Mouse (Mus musculus) cortical plate, adult 2 months (tissue): ENCODE data around the gene Tarbp1.

Source experiments
- CTCF ChIP-seq: fragments of 200-500 bp; IDR thresholded peaks from 2 replicates; pipeline ENCODE4 v1.5.1; 2011; ENCODE audit warnings: mild to moderate bottlenecking, control low read depth, low read length; ENCODE audit not compliant: insufficient read depth; ENCODE audit errors: extremely low read depth
- POLR2A ChIP-seq: fragments of 200-500 bp; IDR thresholded peaks from 2 replicates; pipeline ENCODE4 v1.6.1; 2011; ENCODE audit warnings: mild to moderate bottlenecking, low read length, control low read depth; ENCODE audit not compliant: insufficient read depth; ENCODE audit errors: extremely low read depth

DNA sequence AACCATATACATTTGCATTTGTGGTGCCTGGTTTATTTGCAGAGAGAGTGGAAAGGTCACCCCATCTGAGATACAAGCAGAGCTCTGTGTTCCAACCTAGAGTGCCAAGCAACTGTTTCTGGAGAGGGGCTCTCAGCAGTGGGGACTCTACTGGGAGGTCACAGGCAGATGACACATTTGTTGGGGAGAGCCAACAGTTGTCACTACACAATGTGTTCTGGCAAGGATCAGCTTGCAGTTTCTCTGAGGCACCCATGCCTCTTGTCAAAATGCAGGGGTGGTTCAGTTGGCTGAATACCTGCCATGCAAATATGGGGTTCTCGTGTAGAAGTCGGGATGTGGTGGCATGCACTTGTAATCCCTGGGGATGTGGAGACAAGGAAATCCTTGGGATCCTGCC, 33.4 kb upstream of the Tarbp1 start:
- TF ChIP-seq CTCF (no peak), POLR2A (no peak)
